Mouse (Mus musculus): Measurements from ENCODE around the gene Mtmr11. TPM values are rescaled to one million over a fixed set of nuclear protein-coding genes. Genes with fewer than 3 reads are reported as not detected.
"Not testable (repeated sequence)": the region's sequence is repeated elsewhere in the genome, so short reads cannot be mapped to it uniquely, and the experiment has no call there.

Mtmr11 gene
- polyA plus RNA-seq, 1 experiment from 2014 or later = 12.5 TPM

- no peak overlapping the region for H3K27ac ChIP-seq (replicated peaks)
- H3K27me3 ChIP-seq (replicated peaks; ENCODE audit: low read depth, poor library complexity, severe bottlenecking) = peaks cover 5% of the 10 kb centered on the region; the same call in 1 of the 2 replicates
- H3K4me3 ChIP-seq = no peak overlapping the region
- peaks cover 32% of the 10 kb centered on the region for H3K4me1 ChIP-seq
- no peak for DNase-seq (ENCODE audit: low spot score)
- 84% methylated on average over 4 of the region's 4 CpGs for whole genome bisulfite sequencing
- peaks cover 13% of the 10 kb centered on the region for H3K36me3 ChIP-seq (replicated peaks)
- no peaks in the 10 kb centered on the region for H3K9me3 ChIP-seq
Observed at GRCm38 (mm10) chr3:96159820-96160219, 2.0 kb upstream of the Mtmr11 start.

- WGBS = 59% methylated on average over 4 of the region's 4 CpGs
- Histone ChIP-seq H3K27ac (replicated peaks) (peak overlapping the region; percentile 83), H3K9me3 (no peaks in the 10 kb centered on the region), H3K4me3 (peak overlapping the region; percentile 64), H3K36me3 (replicated peaks) (peaks cover 8% of the 10 kb centered on the region), H3K4me1 (peaks cover 32% of the 10 kb centered on the region), H3K27me3 (replicated peaks; ENCODE audit: low read depth, poor library complexity, severe bottlenecking) (peaks cover 5% of the 10 kb centered on the region; the same call in 1 of the 2 replicates)
- no peak for DNase-seq (ENCODE audit: low spot score)
Observed at GRCm38 (mm10) chr3:96160222-96160802, 1.5 kb upstream of the Mtmr11 start.

GRCm38 (mm10) chr3:96160803-96161516, 844 bp upstream of the Mtmr11 start:
- peak overlapping the region; percentile 64 for H3K4me3 ChIP-seq
- H3K27me3 ChIP-seq (replicated peaks; ENCODE audit: low read depth, poor library complexity, severe bottlenecking) = peaks cover 5% of the 10 kb centered on the region; the same call in 1 of the 2 replicates
- DNase-seq (ENCODE audit: low spot score) = peak; percentile 65
- peaks cover 2% of the 10 kb centered on the region for H3K36me3 ChIP-seq (replicated peaks)
- H3K27ac ChIP-seq (replicated peaks) = peak overlapping the region; percentile 83
- H3K4me1 ChIP-seq = peaks cover 32% of the 10 kb centered on the region
- 3% methylated on average over 12 of the region's 12 CpGs for WGBS
- no peaks in the 10 kb centered on the region for H3K9me3 ChIP-seq

GRCm38 (mm10) chr3:96163040-96163439, 1.2 kb downstream of the Mtmr11 start:
- Histone ChIP-seq H3K4me1 (peaks cover 32% of the 10 kb centered on the region), H3K9me3 (no peaks in the 10 kb centered on the region), H3K27me3 (replicated peaks; ENCODE audit: low read depth, poor library complexity, severe bottlenecking) (peaks cover 5% of the 10 kb centered on the region; the same call in 1 of the 2 replicates), H3K4me3 (peak overlapping the region; percentile 64; the same call in 1 of the 2 replicates), H3K36me3 (replicated peaks) (no peaks in the 10 kb centered on the region; the same call in 1 of the 2 replicates), H3K27ac (replicated peaks) (no peak overlapping the region)
- 88% methylated on average over 6 of the region's 6 CpGs for WGBS
- DNase-seq (ENCODE audit: low spot score) = no peak

GRCm38 (mm10) chr3:96168466-96169158, 6.8 kb downstream of the Mtmr11 start:
- no peak for DNase-seq (ENCODE audit: low spot score)
- Histone ChIP-seq H3K9me3 (no peaks in the 10 kb centered on the region), H3K27ac (replicated peaks) (no peak overlapping the region), H3K27me3 (replicated peaks; ENCODE audit: low read depth, poor library complexity, severe bottlenecking) (peaks cover 2% of the 10 kb centered on the region; the same call in 1 of the 2 replicates), H3K4me3 (no peak overlapping the region), H3K36me3 (replicated peaks) (peaks cover 25% of the 10 kb centered on the region), H3K4me1 (peaks cover 32% of the 10 kb centered on the region)
- WGBS = 79% methylated on average over 12 of the region's 12 CpGs

- Histone ChIP-seq H3K27me3 (replicated peaks; ENCODE audit: low read depth, poor library complexity, severe bottlenecking) (no peaks in the 10 kb centered on the region), H3K27ac (replicated peaks) (peak overlapping the region; percentile 49), H3K4me1 (peaks cover 46% of the 10 kb centered on the region), H3K36me3 (replicated peaks) (peaks cover 42% of the 10 kb centered on the region), H3K9me3 (no peaks in the 10 kb centered on the region), H3K4me3 (peak overlapping the region; percentile 92; the same call in 1 of the 2 replicates)
- WGBS = 90% methylated on average over 4 of the region's 4 CpGs
- DNase-seq (ENCODE audit: low spot score) = no peak
Observed at GRCm38 (mm10) chr3:96170276-96170675, 8.5 kb downstream of the Mtmr11 start.

GRCm38 (mm10) chr3:96170976-96171545, 9.3 kb downstream of the Mtmr11 start:
- Histone ChIP-seq H3K4me1 (peaks cover 46% of the 10 kb centered on the region), H3K9me3 (no peaks in the 10 kb centered on the region), H3K36me3 (replicated peaks) (peaks cover 49% of the 10 kb centered on the region), H3K27me3 (replicated peaks; ENCODE audit: low read depth, poor library complexity, severe bottlenecking) (no peaks in the 10 kb centered on the region), H3K4me3 (peak overlapping the region; percentile 92), H3K27ac (replicated peaks) (peak overlapping the region; percentile 96)
- 76% methylated on average over 10 of the region's 10 CpGs for WGBS
- DNase-seq (ENCODE audit: low spot score) = no peak

- no peak for DNase-seq (ENCODE audit: low spot score)
- Histone ChIP-seq H3K4me1 (peaks cover 46% of the 10 kb centered on the region), H3K27me3 (replicated peaks; ENCODE audit: low read depth, poor library complexity, severe bottlenecking) (no peaks in the 10 kb centered on the region), H3K4me3 (peak overlapping the region; percentile 92), H3K36me3 (replicated peaks) (peaks cover 56% of the 10 kb centered on the region), H3K27ac (replicated peaks) (peak overlapping the region; percentile 96), H3K9me3 (no peaks in the 10 kb centered on the region)
- WGBS = 24% methylated on average over 18 of the region's 18 CpGs
Observed at GRCm38 (mm10) chr3:96171583-96172196, 9.9 kb downstream of the Mtmr11 start.

GRCm38 (mm10) chr3:96172197-96173178, 10.7 kb downstream of the Mtmr11 start, which contains the start of gene Sf3b4:
Gene Sf3b4 (plus strand): TSS chr3:96172332.
- peaks cover 63% of the 10 kb centered on the region for H3K36me3 ChIP-seq (replicated peaks)
- H3K4me3 ChIP-seq = peak within 1 kb of the TSS; percentile 92
- peak within 1 kb of the TSS; percentile 96 for H3K27ac ChIP-seq (replicated peaks)
- WGBS = under 1% methylated on average over 58 of the region's 58 CpGs
- H3K27me3 ChIP-seq (replicated peaks; ENCODE audit: low read depth, poor library complexity, severe bottlenecking) = no peaks in the 10 kb centered on the region
- H3K4me1 ChIP-seq = peaks cover 46% of the 10 kb centered on the region
- DNase-seq (ENCODE audit: low spot score) = peak; percentile 97
- no peaks in the 10 kb centered on the region for H3K9me3 ChIP-seq

- H3K4me1 ChIP-seq = peaks cover 46% of the 10 kb centered on the region
- H3K27me3 ChIP-seq (replicated peaks; ENCODE audit: low read depth, poor library complexity, severe bottlenecking) = no peaks in the 10 kb centered on the region
- no peaks in the 10 kb centered on the region for H3K9me3 ChIP-seq
- WGBS = 38% methylated on average over 7 of the region's 7 CpGs
- H3K36me3 ChIP-seq (replicated peaks) = peaks cover 70% of the 10 kb centered on the region
- DNase-seq (ENCODE audit: low spot score) = no peak
- peak overlapping the region; percentile 96 for H3K27ac ChIP-seq (replicated peaks)
- H3K4me3 ChIP-seq = peak overlapping the region; percentile 92
Observed at GRCm38 (mm10) chr3:96173185-96173584, 11.4 kb downstream of the Mtmr11 start.

GRCm38 (mm10) chr3:96174042-96174441, 12.2 kb downstream of the Mtmr11 start:
- WGBS = 92% methylated on average over 4 of the region's 4 CpGs
- Histone ChIP-seq H3K4me3 (peak overlapping the region; percentile 92), H3K36me3 (replicated peaks) (peaks cover 71% of the 10 kb centered on the region), H3K4me1 (peaks cover 39% of the 10 kb centered on the region)
- H3K27me3 ChIP-seq (replicated peaks; ENCODE audit: low read depth, poor library complexity, severe bottlenecking); H3K27ac ChIP-seq (replicated peaks); DNase-seq (ENCODE audit: low spot score); H3K9me3 ChIP-seq: not testable (repeated sequence)
